Mouse (Mus musculus) cerebellum, adult 2 months (tissue): ENCODE measurements around the gene Gmppa. TPM values are rescaled to one million over a fixed set of nuclear protein-coding genes. Genes with fewer than 3 reads are reported as not detected.
A peak's percentile ranks its signal among the peaks of the same experiment; 100 is the strongest.

ENCODE experiments used
- DNase-seq, 2 experiments: peaks; one replicate each; pipeline ENCODE4 v3.0.0; 2021
- H3K27ac ChIP-seq: fragments of 200-500 bp; 2 replicates; pipeline ENCODE4 v1.5.1; 2012; ENCODE audit warnings: low read length, control low read depth, inconsistent platforms; ENCODE audit not compliant: insufficient read depth
- H3K27me3 ChIP-seq: fragments of 200-500 bp; 2 replicates; pipeline ENCODE4 v1.6.1; 2012; ENCODE audit warnings: inconsistent platforms, mild to moderate bottlenecking, low read length, moderate library complexity; ENCODE audit not compliant: control insufficient read depth, insufficient read depth
- H3K4me1 ChIP-seq: fragments of 200-500 bp; 2 replicates; pipeline ENCODE4 v1.6.1; 2011; ENCODE audit warnings: low read length; ENCODE audit not compliant: control insufficient read depth, insufficient read depth
- H3K4me3 ChIP-seq: fragments of 200-500 bp; replicated peaks from 2 replicates; pipeline ENCODE3; 2011; ENCODE audit warnings: mild to moderate bottlenecking, low read depth, low read length, control low read depth; ENCODE audit not compliant: insufficient read depth
- CTCF ChIP-seq: fragments of 200-500 bp; IDR thresholded peaks from 2 replicates; pipeline ENCODE4 v1.5.1; 2011; ENCODE audit warnings: low read depth, mild to moderate bottlenecking, control low read depth, low read length, moderate library complexity, borderline replicate concordance; ENCODE audit not compliant: insufficient read depth
- POLR2A ChIP-seq: fragments of 200-500 bp; IDR thresholded peaks from 2 replicates; pipeline ENCODE4 v1.6.1; 2011; ENCODE audit warnings: low read length, control low read depth, borderline replicate concordance; ENCODE audit not compliant: insufficient read depth
- WGBS: fragments of 180-500 bp; shearing (Covaris S2); methylation state at CpG from one replicate; pipeline ENCODE4 v1.1.7; 2018; 5-methylcytosine and 5-hydroxymethylcytosine counted together
- polyA plus RNA-seq: library from polyadenylated mRNA; depleted of rRNA; stranded (reverse); fragments of >200 nt; gene quantifications from 2 replicates; pipeline ENCODE4 v1.2.3, GENCODE M21; 2012

Gene Gmppa
- polyA plus RNA-seq, 1 experiment: 155 TPM

DNA sequence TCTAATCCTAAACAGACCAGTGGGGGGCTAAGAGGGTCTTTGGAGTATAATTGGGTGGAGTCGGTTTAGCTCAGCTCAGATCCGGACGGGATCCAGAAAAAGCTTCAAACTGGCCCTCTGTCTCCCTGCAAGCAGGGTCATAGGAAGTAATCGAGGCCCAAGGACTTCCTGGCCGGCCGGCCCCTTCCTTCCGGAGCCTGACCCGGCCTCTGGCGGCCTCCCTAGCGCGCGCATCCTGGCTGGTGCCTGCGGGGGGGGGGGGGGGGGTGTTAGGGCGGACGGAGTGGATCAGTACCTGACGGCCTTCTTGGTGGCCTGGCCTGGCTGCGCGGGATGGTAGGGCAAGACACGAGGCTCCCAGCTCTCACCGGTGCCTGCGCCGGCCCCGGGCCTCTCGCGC, 42.8 kb downstream of the Gmppa start:
- TF ChIP-seq POLR2A (no peak), CTCF (no peak)
- peaks cover 15% of the 10 kb centered on the region for H3K4me1 ChIP-seq
- peak overlapping the region; percentile 85 for H3K4me3 ChIP-seq
- DNase-seq: peak in 1 of 2 experiments; percentile 52
- WGBS: 1% methylated on average over 24 of the region's 25 CpGs
- no peaks in the 10 kb centered on the region for H3K27me3 ChIP-seq
- H3K27ac ChIP-seq: peak overlapping the region; percentile 92; the same call in 1 of the 2 replicates

DNA sequence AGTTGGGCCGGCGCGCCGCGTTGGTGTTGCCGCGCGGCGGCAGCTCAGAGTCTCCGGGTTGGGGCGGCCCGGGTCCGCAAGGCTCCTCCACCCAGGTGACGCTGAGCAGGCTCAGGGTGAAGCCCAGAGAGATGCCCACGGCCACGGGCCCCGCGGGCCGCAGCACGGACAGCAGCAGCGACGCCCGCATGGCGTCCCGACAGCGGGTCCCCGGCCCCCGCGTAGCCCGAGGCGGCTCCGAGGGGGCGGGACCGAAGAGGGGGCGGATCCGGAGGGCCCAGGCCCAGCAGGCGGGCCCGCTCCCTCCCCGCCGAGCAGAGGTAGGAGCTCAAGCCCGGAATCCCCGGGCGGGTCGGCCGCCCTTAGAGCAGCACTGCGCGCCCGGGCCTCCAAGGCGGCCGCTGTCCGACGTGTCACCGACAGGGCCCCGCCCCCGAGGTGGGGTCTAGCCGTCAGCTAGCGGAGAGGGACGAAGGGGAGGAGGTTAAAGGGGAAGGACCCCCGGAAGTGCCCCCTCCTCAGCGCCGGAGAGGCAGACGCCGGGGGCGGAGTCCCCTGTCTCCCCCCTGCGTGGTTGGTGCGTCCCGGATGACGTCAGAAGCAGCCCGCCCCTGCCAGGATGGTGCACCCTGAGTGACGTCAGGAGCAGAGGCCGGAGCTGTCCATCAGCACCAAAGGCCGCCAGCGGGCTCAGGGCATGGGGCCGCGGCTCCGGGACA, 43.3 kb downstream of the Gmppa start, which contains the start of the genes Chpf and Tmem198:
Gene Chpf, minus strand, starts transcription at position 392 of the 719 bp plus-strand sequence.
Gene Tmem198, plus strand, starts transcription at position 617 of the 719 bp plus-strand sequence.
- DNase-seq: peak; percentile 99
- Histone ChIP-seq H3K4me3 (peak within 1 kb of the TSS; percentile 85), H3K4me1 (peaks cover 16% of the 10 kb centered on the region), H3K27me3 (no peaks in the 10 kb centered on the region), H3K27ac (peak within 1 kb of the TSS; percentile 92)
- TF ChIP-seq POLR2A (peak; percentile 92), CTCF (no peak)
- WGBS: 1% methylated on average over 65 of the region's 76 CpGs

DNA sequence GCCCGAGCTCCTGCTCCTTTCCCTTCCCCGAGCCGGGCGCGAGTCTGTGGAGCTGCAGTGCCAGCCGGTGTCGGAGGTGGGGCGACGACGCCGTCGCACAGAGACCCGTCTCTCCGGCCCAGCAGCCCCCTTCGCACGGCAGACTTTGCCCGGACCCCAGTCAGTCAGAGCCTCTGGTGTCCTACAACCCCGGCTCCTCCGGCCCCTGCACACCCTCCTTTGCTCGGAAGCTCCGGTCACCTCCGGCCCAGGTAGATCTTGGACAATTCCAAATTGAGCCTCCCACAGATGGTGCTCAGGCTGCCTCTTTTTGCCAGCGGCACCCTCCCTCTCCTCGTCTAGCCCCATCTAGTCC, 43.9 kb downstream of the Gmppa start:
- 2% methylated on average over 24 of the region's 24 CpGs for WGBS
- no peak for DNase-seq
- Histone ChIP-seq H3K4me3 (peak overlapping the region; percentile 85), H3K4me1 (peaks cover 16% of the 10 kb centered on the region), H3K27ac (peak overlapping the region; percentile 92), H3K27me3 (no peaks in the 10 kb centered on the region)
- TF ChIP-seq POLR2A: no peak
- no peak for TF ChIP-seq CTCF

DNA sequence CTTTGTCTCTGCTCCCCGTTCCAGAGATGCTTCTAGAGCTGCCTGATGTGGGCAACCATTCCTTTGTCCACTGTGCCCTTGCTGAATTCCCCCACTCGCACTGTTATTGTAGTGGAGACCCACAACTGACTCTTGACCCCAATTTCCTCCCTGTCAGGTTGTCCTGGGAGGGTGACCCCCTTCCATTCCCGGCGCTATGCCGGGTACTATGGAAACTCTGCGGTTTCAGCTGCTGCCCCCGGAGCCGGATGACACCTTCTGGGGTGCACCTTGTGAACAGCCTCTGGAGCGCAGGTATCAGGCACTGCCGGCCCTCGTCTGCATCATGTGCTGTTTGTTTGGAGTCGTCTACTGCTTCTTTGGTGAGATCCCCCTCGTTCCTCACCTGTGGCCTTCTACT, 44.3 kb downstream of the Gmppa start:
- no peaks in the 10 kb centered on the region for H3K27me3 ChIP-seq
- H3K27ac ChIP-seq: peak overlapping the region; percentile 92
- H3K4me3 ChIP-seq: peak overlapping the region; percentile 85
- peaks cover 16% of the 10 kb centered on the region for H3K4me1 ChIP-seq
- 4% methylated on average over 13 of the region's 13 CpGs for WGBS
- no peak for DNase-seq
- TF ChIP-seq POLR2A: no peak
- TF ChIP-seq CTCF: no peak

DNA sequence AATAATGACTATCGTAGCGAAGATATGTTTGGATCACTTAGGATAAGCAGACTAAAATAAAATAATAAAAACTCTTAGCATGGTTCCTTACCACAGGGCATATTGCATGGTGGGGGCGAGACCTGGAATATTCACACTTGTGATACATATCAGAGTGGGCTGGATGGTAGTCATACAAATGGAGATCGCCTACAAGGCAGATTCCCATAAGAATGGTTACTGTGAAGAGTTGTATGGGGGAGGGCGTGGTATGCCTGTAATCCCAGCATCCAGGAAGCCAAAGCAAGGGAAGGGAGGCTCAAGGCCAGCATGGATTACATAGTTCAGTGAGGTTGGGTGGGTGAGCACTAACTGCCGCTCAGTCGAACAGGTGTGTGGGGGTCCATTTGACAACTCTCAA, 45.0 kb downstream of the Gmppa start:
- TF ChIP-seq CTCF: no peak
- no peak for TF ChIP-seq POLR2A
- no peaks in the 10 kb centered on the region for H3K27me3 ChIP-seq
- DNase-seq: no peak
- WGBS: 75% methylated on average over 7 of the region's 7 CpGs
- H3K4me3 ChIP-seq: peak overlapping the region; percentile 31
- no peak overlapping the region for H3K27ac ChIP-seq
- H3K4me1 ChIP-seq: peaks cover 16% of the 10 kb centered on the region

DNA sequence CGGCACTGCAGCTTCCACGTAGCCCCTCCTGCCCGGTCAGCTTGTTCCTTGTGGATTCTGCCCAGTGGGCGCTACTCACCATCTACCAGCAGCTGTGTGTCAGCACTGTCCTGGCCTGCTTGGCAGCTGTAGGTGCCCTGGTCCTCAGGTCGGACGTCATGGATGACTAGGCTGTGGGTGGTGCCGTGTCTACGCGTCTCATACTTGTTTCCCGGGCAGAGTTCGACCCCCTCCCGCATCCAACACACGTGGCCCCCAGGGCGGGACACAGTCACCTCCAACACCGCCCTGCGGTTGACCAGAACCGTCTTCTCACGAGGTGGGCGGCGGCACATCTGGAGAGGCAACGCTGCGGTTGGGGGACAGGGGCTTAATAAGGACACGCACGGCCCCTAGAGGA, 50.8 kb downstream of the Gmppa start:
- DNase-seq: peak in 1 of 2 experiments; percentile 41
- no peak for TF ChIP-seq POLR2A
- Histone ChIP-seq H3K27me3 (no peaks in the 10 kb centered on the region), H3K27ac (no peak overlapping the region), H3K4me3 (peak overlapping the region; percentile 68), H3K4me1 (peaks cover 20% of the 10 kb centered on the region)
- WGBS: 16% methylated on average over 24 of the region's 24 CpGs

DNA sequence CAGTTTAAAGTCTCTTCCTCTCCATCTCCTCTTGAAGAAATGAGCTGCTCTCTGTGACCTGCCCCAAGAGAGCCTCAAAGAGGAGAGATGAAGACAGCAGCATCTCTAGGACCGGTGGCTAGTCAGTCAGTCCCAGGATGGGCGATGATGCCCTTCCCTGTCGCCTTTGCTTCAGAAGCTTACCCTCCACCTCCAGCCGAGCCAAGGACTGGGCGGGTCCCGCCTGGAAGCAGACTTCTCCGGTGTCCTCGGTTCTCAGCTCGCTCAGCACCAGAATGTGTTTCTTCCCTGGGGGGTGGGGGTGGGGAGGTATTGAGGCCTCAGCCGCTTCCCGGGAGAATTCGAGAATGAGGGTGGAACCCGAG, 51.3 kb downstream of the Gmppa start:
- peak overlapping the region; percentile 68 for H3K4me3 ChIP-seq

More for the DNA sequence above, 51.3 kb downstream of the Gmppa start:
- no peak for TF ChIP-seq CTCF
- TF ChIP-seq POLR2A: no peak
- no peaks in the 10 kb centered on the region for H3K27me3 ChIP-seq
- WGBS: 2% methylated on average over 13 of the region's 13 CpGs
- no peak overlapping the region for H3K27ac ChIP-seq
- H3K4me1 ChIP-seq: peaks cover 20% of the 10 kb centered on the region
- no peak for DNase-seq
